Mouse (Mus musculus) forebrain, embryonic 13.5 days (tissue): ENCODE results near the gene Rassf7. TPM values are rescaled to one million over a fixed set of nuclear protein-coding genes. Genes with fewer than 3 reads are reported as not detected.
A peak's percentile ranks its signal among the peaks of the same experiment; 100 is the strongest.

Experiments
- microRNA counts: library from miRNA; unstranded; fragments of <30 nt; microRNA quantifications from one replicate; lab custom pipeline; 2016
- microRNA-seq: library from miRNA; unstranded; fragments of <30 nt; microRNA quantifications from one replicate; pipeline ENCODE4, GENCODE M21; 2016
- polyA plus RNA-seq: library from polyadenylated mRNA; unstranded; fragments of >200 nt; fragmentation: Nextera tagmentation; extraction: Ambion mirVana; gene quantifications from 2 replicates; pipeline ENCODE4 v1.2.1, GENCODE M21; 2015

Rassf7 gene
- polyA plus RNA-seq, 1 experiment from 2014 or later = 29.4 TPM

MicroRNAs within 50 kb of the gene (microRNA counts, 519-probe panel; counts per million panel counts)
- microRNA mmu-miR-210 (lab: Ali Mortazavi, UCI) = 4,247 counts per million, percentile 81 among the panel's probes with 10 or more counts

Small RNAs within 50 kb of the gene (microRNA-seq; reads per million reads assigned to microRNA genes)
- 522 reads per million, percentile 71 among the genes with 10 or more reads in this experiment for gene Mir210

Other genes starting within 250 kb of the Rassf7 start
- gene Ifitm1, start 248.6 kb upstream of the Rassf7 start, polyA plus RNA-seq = 2.7 and 4.8 TPM in 2 replicates
- 12.7 and 18.1 TPM in 2 replicates for gene Ifitm3, start 205.1 kb upstream of the Rassf7 start, polyA plus RNA-seq
- not detected in 2 replicates for gene Ifitm6, start 197.9 kb upstream of the Rassf7 start, polyA plus RNA-seq
- not detected in 2 replicates for gene Gm17387, start 186.7 kb upstream of the Rassf7 start, polyA plus RNA-seq
- gene B4galnt4, start 154.8 kb upstream of the Rassf7 start, polyA plus RNA-seq = 33.0 and 34.7 TPM in 2 replicates
- 0.25 TPM in 1 of 2 replicates, not detected in the other for gene Pkp3, start 137.6 kb upstream of the Rassf7 start, polyA plus RNA-seq
- 1.5 and 1.7 TPM in 2 replicates for gene Sigirr, start 115.3 kb upstream of the Rassf7 start, polyA plus RNA-seq
- gene Ano9, start 98.1 kb upstream of the Rassf7 start, polyA plus RNA-seq = 0.13 TPM in 1 of 2 replicates, not detected in the other
- gene Ptdss2, start 93.5 kb upstream of the Rassf7 start, polyA plus RNA-seq = 61.1 and 69.5 TPM in 2 replicates
- 40.7 and 45.2 TPM in 2 replicates for gene Rnh1, start 43.0 kb upstream of the Rassf7 start, polyA plus RNA-seq
- 67.2 and 73.9 TPM in 2 replicates for gene Hras, start 21.9 kb upstream of the Rassf7 start, polyA plus RNA-seq
- gene Lrrc56, start 21.7 kb upstream of the Rassf7 start, polyA plus RNA-seq = 12.6 and 17.3 TPM in 2 replicates
- gene Lmntd2, start 1.8 kb upstream of the Rassf7 start, polyA plus RNA-seq = 2.1 and 2.3 TPM in 2 replicates
- 82.4 and 91.3 TPM in 2 replicates for gene Phrf1, start 12.9 kb downstream of the Rassf7 start, polyA plus RNA-seq
- gene Irf7, start 50.6 kb downstream of the Rassf7 start, polyA plus RNA-seq = 1.0 and 1.1 TPM in 2 replicates
- not detected in 2 replicates for gene Cdhr5, start 60.9 kb downstream of the Rassf7 start, polyA plus RNA-seq
- gene Sct, start 63.3 kb downstream of the Rassf7 start, polyA plus RNA-seq = 0.60 and 0.62 TPM in 2 replicates
- gene Drd4, start 76.1 kb downstream of the Rassf7 start, polyA plus RNA-seq = 0.55 and 0.70 TPM in 2 replicates
- gene Deaf1, start 111.8 kb downstream of the Rassf7 start, polyA plus RNA-seq = 88.1 and 105 TPM in 2 replicates
- 61.3 and 66.0 TPM in 2 replicates for gene Tmem80, start 111.9 kb downstream of the Rassf7 start, polyA plus RNA-seq
- 0.43 and 0.64 TPM in 2 replicates for gene Eps8l2, start 123.0 kb downstream of the Rassf7 start, polyA plus RNA-seq
- gene Taldo1, start 176.3 kb downstream of the Rassf7 start, polyA plus RNA-seq = 386 and 415 TPM in 2 replicates
- 53.2 and 55.6 TPM in 2 replicates for gene Gatd1, start 198.3 kb downstream of the Rassf7 start, polyA plus RNA-seq
- 27.3 and 27.5 TPM in 2 replicates for gene Cend1, start 213.6 kb downstream of the Rassf7 start, polyA plus RNA-seq
- 58.2 and 65.1 TPM in 2 replicates for gene Slc25a22, start 222.0 kb downstream of the Rassf7 start, polyA plus RNA-seq
- 10.9 and 13.4 TPM in 2 replicates for gene Pidd1, start 228.2 kb downstream of the Rassf7 start, polyA plus RNA-seq
- 939 and 1,119 TPM in 2 replicates for gene Rplp2, start 231.5 kb downstream of the Rassf7 start, polyA plus RNA-seq
- 19.5 and 21.0 TPM in 2 replicates for gene Pnpla2, start 239.3 kb downstream of the Rassf7 start, polyA plus RNA-seq
- gene Cracr2b, start 245.2 kb downstream of the Rassf7 start, polyA plus RNA-seq = 3.2 and 6.0 TPM in 2 replicates